Mouse (Mus musculus) natural killer cell, adult 2 months (primary cell): ENCODE measurements around the gene Gimap9.

Source experiments
- DNase-seq, 2 experiments: peaks; one replicate each; pipeline ENCODE4 v3.0.0; 2022; ENCODE audit warnings: low spot score in 2 of 2

Gimap9 gene

GRCm38 (mm10) chr6:48689320-48689719 is 13.4 kb downstream of the Gimap9 start:
- DNase-seq: peak; percentile 65 to 70

GRCm38 (mm10) chr6:48692962-48693361 is 17.0 kb downstream of the Gimap9 start:
- no peak for DNase-seq

DNA sequence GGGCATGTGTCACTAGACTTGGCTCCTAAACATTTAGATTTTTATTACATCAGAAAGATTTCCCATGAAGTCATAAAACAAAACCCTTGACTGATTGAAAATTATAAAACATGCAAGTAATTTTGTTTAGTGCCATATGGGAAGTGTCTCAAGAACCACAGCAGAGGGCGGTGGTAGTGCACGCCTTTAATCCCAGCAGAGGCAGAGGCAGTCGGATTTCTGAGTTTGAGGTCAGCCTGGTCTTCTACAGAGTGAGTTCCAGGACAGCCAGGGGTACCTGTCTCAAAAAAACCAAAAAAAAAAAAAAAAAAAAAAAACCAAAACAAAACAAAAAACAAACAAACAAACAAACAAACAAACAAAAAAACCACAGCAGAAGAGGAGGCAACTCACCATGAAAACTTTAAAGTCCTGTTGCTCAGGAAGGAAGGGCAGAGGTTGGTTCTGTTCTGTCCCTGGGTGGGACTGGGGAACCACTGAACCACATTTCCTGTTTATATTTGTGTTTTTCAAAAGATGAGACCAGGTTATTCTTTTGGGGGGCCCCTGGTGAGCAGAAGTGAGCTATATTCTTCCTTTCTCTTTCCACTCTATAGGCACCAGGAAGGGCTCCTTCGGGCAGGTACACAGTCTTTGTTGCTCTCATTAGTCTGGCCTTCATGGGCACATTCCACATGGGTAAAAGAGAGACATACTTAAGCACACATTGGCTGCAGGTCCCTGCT is 21.1 kb downstream of the Gimap9 start:
- DNase-seq: no peak

DNA sequence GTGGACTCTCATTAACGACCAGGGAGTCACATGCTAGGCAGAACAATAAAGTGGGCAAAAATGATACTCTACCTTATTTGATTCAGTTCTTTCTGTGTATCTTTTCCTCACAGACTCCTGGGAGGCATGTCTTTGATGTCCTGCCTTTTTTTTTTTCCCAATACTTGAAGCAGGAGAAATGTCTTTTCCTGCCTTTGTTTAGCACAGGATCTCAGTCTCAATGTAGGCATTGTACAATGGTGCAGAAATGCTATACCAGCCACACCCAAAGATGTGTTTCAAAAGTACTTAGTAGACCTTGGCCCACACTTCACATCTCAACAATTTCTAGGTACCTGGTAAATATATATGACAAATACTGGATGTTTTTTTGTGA is 21.6 kb downstream of the Gimap9 start:
- no peak for DNase-seq

- no peak for DNase-seq
These were observed 22.3 kb downstream of the Gimap9 start for GRCm38 (mm10) chr6:48698066-48698856.

DNA sequence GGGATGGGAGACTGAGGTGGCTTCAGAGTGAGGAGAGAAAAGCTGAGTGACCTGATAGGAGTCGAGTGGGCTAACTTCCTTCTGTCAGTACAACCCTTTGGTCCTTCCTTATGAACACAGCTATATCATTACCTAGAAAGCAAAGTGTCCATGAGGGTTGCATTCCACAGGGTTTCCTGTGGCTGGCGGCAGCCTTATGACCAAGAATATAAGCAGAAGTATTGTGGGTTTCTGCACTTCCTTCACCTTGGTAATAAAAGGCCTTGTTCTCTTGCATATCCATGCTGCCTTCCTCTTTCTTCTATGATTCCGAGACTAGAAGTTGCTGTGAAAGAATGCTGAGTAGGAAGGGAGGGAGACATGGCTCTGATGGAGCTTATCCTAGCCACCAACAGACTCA is 23.0 kb downstream of the Gimap9 start:
- DNase-seq: no peak

DNA sequence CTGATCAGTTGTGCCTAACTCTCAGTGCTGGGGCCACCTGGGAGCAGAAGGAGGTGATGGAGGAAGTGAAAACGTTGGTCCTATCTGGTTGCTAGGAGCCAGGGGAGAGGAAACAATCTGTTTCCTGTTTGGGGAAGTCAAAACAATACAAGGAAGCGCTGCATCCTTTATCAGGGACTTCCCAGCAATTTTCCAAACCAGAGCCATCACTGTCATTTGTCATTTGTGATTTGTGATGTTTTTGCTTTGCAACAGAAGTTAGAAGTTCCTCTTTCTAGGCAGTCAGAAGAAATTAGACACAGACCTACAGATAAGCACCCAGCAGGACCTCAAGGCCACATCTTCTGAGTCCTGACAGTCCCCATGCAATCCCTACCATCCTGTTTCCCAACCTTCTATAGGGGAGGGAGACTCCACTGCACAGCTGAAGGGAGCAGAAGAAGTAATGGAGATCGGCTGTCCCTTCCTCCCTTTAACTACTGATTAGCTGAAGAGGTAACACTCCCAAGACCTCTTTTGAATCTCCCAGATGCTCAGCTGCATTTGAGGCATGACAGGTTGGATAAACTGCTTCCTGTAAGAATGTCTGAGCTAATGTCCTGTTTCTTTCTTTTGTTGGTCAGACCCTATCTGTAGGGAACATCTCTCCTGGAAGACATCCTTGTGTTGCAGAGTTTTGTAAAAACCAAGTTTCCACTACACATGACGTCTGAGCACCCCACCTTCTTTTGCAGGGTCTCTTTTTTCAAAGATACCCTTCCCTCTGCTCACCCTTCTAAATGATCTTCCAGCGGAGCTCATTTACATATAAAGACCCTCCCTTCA is 24.5 kb downstream of the Gimap9 start:
- DNase-seq: peak in 1 of 2 experiments; percentile 68

DNA sequence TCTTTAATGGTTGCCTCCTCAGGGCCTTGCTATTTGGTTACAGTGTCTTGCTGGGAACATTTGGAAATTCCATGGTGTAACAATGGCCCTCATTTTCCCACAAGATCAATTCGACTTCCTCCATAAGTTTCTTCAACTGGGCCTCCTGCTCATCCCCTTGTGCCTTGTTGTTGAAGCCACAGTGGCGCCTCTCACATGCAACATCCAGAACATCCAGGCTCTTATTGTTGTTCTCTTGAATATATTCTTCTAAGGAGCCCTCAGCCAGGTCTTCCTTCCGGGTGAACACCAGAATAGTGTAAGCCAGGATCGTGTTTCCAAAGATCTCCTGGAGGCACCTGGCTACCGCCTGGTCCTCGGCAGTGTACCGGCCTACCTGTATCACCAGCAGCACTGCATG is 26.2 kb downstream of the Gimap9 start:
- no peak for DNase-seq

- DNase-seq: no peak
These were observed 26.7 kb downstream of the Gimap9 start for GRCm38 (mm10) chr6:48702601-48703000.

GRCm38 (mm10) chr6:48704146-48704545 is 28.2 kb downstream of the Gimap9 start:
- DNase-seq: no peak

DNA sequence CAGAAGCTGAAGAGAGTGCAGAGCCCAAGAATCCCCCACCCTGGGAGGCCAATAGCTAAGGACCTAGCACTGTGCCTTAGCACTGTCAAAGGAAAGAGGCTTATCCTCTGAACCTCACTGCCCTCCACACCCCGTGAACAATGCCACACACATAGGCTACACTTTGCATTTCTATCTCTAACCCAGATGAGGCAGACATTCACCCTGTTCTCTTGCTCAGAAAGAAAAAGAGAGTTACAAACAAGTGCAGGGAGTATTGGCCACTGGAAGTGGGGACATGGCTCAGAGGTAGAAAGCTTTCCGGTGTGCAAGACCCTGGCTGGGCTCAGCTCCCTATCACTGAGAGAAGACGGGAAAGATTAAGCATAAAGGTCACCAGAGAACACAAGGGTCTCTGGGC is 30.2 kb downstream of the Gimap9 start:
- no peak for DNase-seq

GRCm38 (mm10) chr6:48718455-48718854 is 42.5 kb downstream of the Gimap9 start, which contains the start of the genes Gm28053 and Gimap7:
Gm28053 (plus strand) TSS chr6:48718607.
Gimap7 (plus strand) TSS chr6:48718621.
- DNase-seq: peak; percentile 76 to 83

DNA sequence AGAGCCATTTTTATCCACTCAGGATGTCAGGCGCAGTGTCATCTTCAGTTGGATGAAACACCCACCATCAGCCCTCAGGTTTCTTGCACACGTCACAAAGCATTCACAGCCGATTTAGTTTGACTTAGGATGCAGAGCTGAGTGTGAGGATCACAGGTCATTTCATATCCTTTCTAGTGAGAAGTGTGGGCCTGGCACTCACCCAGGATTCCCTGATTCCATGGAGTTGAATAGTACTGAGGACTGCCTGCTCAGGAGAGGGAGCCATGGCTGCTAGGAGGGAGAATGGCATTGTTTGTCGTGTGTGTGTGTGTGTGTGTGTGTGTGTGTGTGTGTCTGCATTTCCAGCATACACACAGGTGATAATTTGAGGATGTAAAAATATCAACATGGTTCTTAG is 44.4 kb downstream of the Gimap9 start:
- no peak for DNase-seq

DNA sequence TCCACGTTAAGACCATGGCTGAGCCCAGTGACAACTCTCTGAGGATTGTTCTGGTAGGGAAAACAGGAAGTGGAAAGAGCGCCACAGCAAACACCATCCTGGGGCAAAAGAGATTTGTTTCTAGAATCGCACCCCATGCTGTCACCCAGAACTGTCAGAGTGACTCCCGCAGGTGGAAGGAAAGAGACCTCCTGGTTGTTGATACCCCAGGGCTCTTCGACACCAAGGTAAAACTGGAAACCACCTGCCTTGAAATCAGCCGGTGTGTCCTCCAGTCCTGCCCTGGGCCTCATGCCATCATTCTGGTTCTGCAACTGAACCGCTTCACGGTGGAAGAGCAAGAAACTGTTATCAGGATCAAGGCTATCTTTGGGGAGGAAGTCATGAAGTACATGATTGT is 47.5 kb downstream of the Gimap9 start:
- DNase-seq: no peak

DNA sequence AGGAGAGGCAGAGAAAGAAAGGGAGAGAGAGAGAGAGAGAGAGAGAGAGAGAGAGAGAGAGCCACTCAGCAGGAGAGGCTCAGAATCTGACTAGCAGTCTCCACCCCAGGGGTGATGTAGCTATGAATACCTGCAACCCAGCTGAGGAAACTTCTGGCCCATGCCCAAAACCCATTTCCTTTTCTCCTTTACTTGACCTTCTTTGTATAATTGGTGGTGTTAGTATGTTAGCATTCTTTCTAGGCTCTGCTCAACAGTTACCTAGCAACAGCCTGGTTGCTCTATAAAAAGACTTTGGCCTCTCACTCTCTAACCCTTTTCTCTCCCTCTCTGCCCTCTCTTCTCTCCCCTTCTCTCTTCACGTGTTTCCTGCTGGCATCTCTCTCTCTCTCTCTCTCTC is 49.5 kb downstream of the Gimap9 start:
- DNase-seq: peak; percentile 82 to 86

DNA sequence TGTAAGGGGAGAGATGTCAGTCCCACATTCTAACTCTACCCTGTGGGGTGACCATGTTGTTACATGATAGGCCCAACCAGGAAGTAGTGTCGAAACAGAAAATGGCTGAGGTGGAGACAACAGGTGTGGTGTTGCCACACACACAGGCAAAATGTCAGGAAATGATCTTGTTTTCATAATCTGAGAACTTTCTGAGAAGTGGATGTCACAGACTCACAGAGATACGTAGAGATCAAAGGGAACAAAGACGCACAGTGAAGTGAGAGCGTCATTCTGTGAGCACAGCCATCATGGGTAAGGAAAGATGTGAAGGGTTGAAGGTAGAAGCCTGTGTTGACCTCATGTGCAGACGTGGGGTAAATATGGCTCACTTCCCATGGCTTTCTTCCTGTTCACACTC is 51.8 kb downstream of the Gimap9 start:
- peak; percentile 61 to 68 for DNase-seq
